Mouse (Mus musculus): ENCODE results near the gene Usp2.

Gene Usp2

GRCm38 (mm10) chr9:44076764-44077120 is 9.9 kb downstream of the Usp2 start:
- DNase-seq: peak; percentile 66

GRCm38 (mm10) chr9:44077266-44077910 is 10.6 kb downstream of the Usp2 start:
- DNase-seq: no peak

- DNase-seq: no peak
These were observed 11.4 kb downstream of the Usp2 start for GRCm38 (mm10) chr9:44078136-44078797.

- DNase-seq: no peak
These were observed 12.3 kb downstream of the Usp2 start for GRCm38 (mm10) chr9:44078955-44079756.

GRCm38 (mm10) chr9:44079997-44080780 is 13.4 kb downstream of the Usp2 start:
- no peak for DNase-seq

GRCm38 (mm10) chr9:44080953-44081352 is 14.1 kb downstream of the Usp2 start:
- DNase-seq: no peak

- DNase-seq: no peak
These were observed 14.8 kb downstream of the Usp2 start for GRCm38 (mm10) chr9:44081581-44081980.

- no peak for DNase-seq
These were observed 15.4 kb downstream of the Usp2 start for GRCm38 (mm10) chr9:44082266-44082665.

- DNase-seq: no peak
These were observed 16.7 kb downstream of the Usp2 start for GRCm38 (mm10) chr9:44083392-44084121.

GRCm38 (mm10) chr9:44084236-44084635 is 17.4 kb downstream of the Usp2 start:
- DNase-seq: no peak

GRCm38 (mm10) chr9:44084659-44085229 is 17.9 kb downstream of the Usp2 start:
- peak; percentile 84 for DNase-seq

GRCm38 (mm10) chr9:44085276-44085675 is 18.5 kb downstream of the Usp2 start:
- no peak for DNase-seq

GRCm38 (mm10) chr9:44085741-44086665 is 19.2 kb downstream of the Usp2 start:
- no peak for DNase-seq

GRCm38 (mm10) chr9:44086960-44087359 is 20.1 kb downstream of the Usp2 start:
- no peak for DNase-seq

- no peak for DNase-seq
These were observed 21.1 kb downstream of the Usp2 start for GRCm38 (mm10) chr9:44087761-44088455.

- DNase-seq: peak; percentile 63
These were observed 22.2 kb downstream of the Usp2 start for GRCm38 (mm10) chr9:44088877-44089608.

GRCm38 (mm10) chr9:44093612-44094503 is 27.0 kb downstream of the Usp2 start:
- DNase-seq: peak; percentile 91

GRCm38 (mm10) chr9:44094737-44095136 is 27.9 kb downstream of the Usp2 start:
- DNase-seq: no peak

Measured in thymus, postnatal 14 days (tissue).